Mouse (Mus musculus) heart, postnatal 0 days (tissue): ENCODE measurements around the gene Abi3.

ENCODE experiments used
- CTCF ChIP-seq: IDR thresholded peaks from 2 replicates; pipeline ENCODE4 v1.5.1; 2016; ENCODE audit warnings: antibody characterized with exemption, control low read depth, low read depth
- EP300 ChIP-seq: IDR thresholded peaks from 2 replicates; pipeline ENCODE4 v1.6.1; 2016; ENCODE audit warnings: antibody characterized with exemption, low read depth

- TF ChIP-seq CTCF (no peak), EP300 (no peak)
These were observed 58.8 kb downstream of the Abi3 start for GRCm38 (mm10) chr11:95783457-95783856.
